Mouse (Mus musculus): ENCODE measurements around the gene Hoxa11. TPM values are rescaled to one million over a fixed set of nuclear protein-coding genes. Genes with fewer than 3 reads are reported as not detected.

The Hoxa11 gene
- polyA plus RNA-seq, 1 experiment, result not detected

GRCm38 (mm10) chr6:52227470-52228222 lies 18.0 kb downstream of the Hoxa11 start:
- 5% methylated on average over 11 of the region's 11 CpGs for WGBS
- H3K4me1 ChIP-seq (ENCODE audit: control insufficient read depth, insufficient read depth, low read length), result no peaks in the 10 kb centered on the region
- no peak overlapping the region for H3K27ac ChIP-seq (ENCODE audit: insufficient read depth, low read length)
- no peak overlapping the region for H3K4me3 ChIP-seq (replicated peaks; ENCODE audit: insufficient read depth, low read depth, low read length)
- TF ChIP-seq CTCF (IDR thresholded peaks at IDR 0.05; ENCODE audit: borderline replicate concordance, insufficient read depth, low read depth, low read length), result no peak
- no peak for TF ChIP-seq POLR2A (IDR thresholded peaks at IDR 0.05; ENCODE audit: borderline replicate concordance, insufficient read depth, low read length)
- peaks cover 11% of the 10 kb centered on the region; the same call in 1 of the 2 replicates for H3K27me3 ChIP-seq (ENCODE audit: control insufficient read depth, insufficient read depth, low read length)
- DNase-seq, result no peak

GRCm38 (mm10) chr6:52226569-52227257 lies 18.9 kb downstream of the Hoxa11 start:
- Histone ChIP-seq H3K4me1 (ENCODE audit: control insufficient read depth, insufficient read depth, low read length) (no peaks in the 10 kb centered on the region), H3K27me3 (ENCODE audit: control insufficient read depth, insufficient read depth, low read length) (peaks cover 8% of the 10 kb centered on the region; the same call in 1 of the 2 replicates), H3K4me3 (replicated peaks; ENCODE audit: insufficient read depth, low read depth, low read length) (no peak overlapping the region), H3K27ac (ENCODE audit: insufficient read depth, low read length) (no peak overlapping the region)
- WGBS, result 3% methylated on average over 26 of the region's 26 CpGs
- DNase-seq, result no peak
- TF ChIP-seq CTCF (IDR thresholded peaks at IDR 0.05; ENCODE audit: borderline replicate concordance, insufficient read depth, low read depth, low read length), result no peak
- no peak for TF ChIP-seq POLR2A (IDR thresholded peaks at IDR 0.05; ENCODE audit: borderline replicate concordance, insufficient read depth, low read length)

GRCm38 (mm10) chr6:52225612-52226568 lies 19.7 kb downstream of the Hoxa11 start:
- peaks cover 8% of the 10 kb centered on the region; the same call in 1 of the 2 replicates for H3K27me3 ChIP-seq (ENCODE audit: control insufficient read depth, insufficient read depth, low read length)

GRCm38 (mm10) chr6:52224895-52225611 lies 20.6 kb downstream of the Hoxa11 start:
- 2% methylated on average over 36 of the region's 36 CpGs for WGBS
- peaks cover 4% of the 10 kb centered on the region; the same call in 1 of the 2 replicates for H3K27me3 ChIP-seq (ENCODE audit: control insufficient read depth, insufficient read depth, low read length)

More at GRCm38 (mm10) chr6:52225612-52226568, 19.7 kb downstream of the Hoxa11 start:
- 4% methylated on average over 69 of the region's 69 CpGs for WGBS
- no peak for TF ChIP-seq CTCF (IDR thresholded peaks at IDR 0.05; ENCODE audit: borderline replicate concordance, insufficient read depth, low read depth, low read length)
- no peak for TF ChIP-seq POLR2A (IDR thresholded peaks at IDR 0.05; ENCODE audit: borderline replicate concordance, insufficient read depth, low read length)
- Histone ChIP-seq H3K4me1 (ENCODE audit: control insufficient read depth, insufficient read depth, low read length) (no peaks in the 10 kb centered on the region), H3K4me3 (replicated peaks; ENCODE audit: insufficient read depth, low read depth, low read length) (no peak overlapping the region), H3K27ac (ENCODE audit: insufficient read depth, low read length) (no peak overlapping the region)
- DNase-seq, result no peak

GRCm38 (mm10) chr6:52223939-52224760 lies 21.5 kb downstream of the Hoxa11 start:
- Histone ChIP-seq H3K27ac (ENCODE audit: insufficient read depth, low read length) (no peak overlapping the region), H3K4me1 (ENCODE audit: control insufficient read depth, insufficient read depth, low read length) (no peaks in the 10 kb centered on the region), H3K4me3 (replicated peaks; ENCODE audit: insufficient read depth, low read depth, low read length) (no peak overlapping the region), H3K27me3 (ENCODE audit: control insufficient read depth, insufficient read depth, low read length) (peaks cover 4% of the 10 kb centered on the region; the same call in 1 of the 2 replicates)
- no peak for DNase-seq
- TF ChIP-seq CTCF (IDR thresholded peaks at IDR 0.05; ENCODE audit: borderline replicate concordance, insufficient read depth, low read depth, low read length), result no peak
- TF ChIP-seq POLR2A (IDR thresholded peaks at IDR 0.05; ENCODE audit: borderline replicate concordance, insufficient read depth, low read length), result no peak
- 5% methylated on average over 24 of the region's 24 CpGs for WGBS

More at GRCm38 (mm10) chr6:52224895-52225611, 20.6 kb downstream of the Hoxa11 start:
- no peak overlapping the region for H3K4me3 ChIP-seq (replicated peaks; ENCODE audit: insufficient read depth, low read depth, low read length)
- no peaks in the 10 kb centered on the region for H3K4me1 ChIP-seq (ENCODE audit: control insufficient read depth, insufficient read depth, low read length)
- H3K27ac ChIP-seq (ENCODE audit: insufficient read depth, low read length), result no peak overlapping the region
- no peak for TF ChIP-seq CTCF (IDR thresholded peaks at IDR 0.05; ENCODE audit: borderline replicate concordance, insufficient read depth, low read depth, low read length)
- no peak for TF ChIP-seq POLR2A (IDR thresholded peaks at IDR 0.05; ENCODE audit: borderline replicate concordance, insufficient read depth, low read length)
- DNase-seq, result no peak

- Histone ChIP-seq H3K27ac (ENCODE audit: insufficient read depth, low read length) (no peak overlapping the region), H3K4me1 (ENCODE audit: control insufficient read depth, insufficient read depth, low read length) (no peaks in the 10 kb centered on the region), H3K4me3 (replicated peaks; ENCODE audit: insufficient read depth, low read depth, low read length) (no peak overlapping the region), H3K27me3 (ENCODE audit: control insufficient read depth, insufficient read depth, low read length) (peaks cover 4% of the 10 kb centered on the region; the same call in 1 of the 2 replicates)
- TF ChIP-seq POLR2A (IDR thresholded peaks at IDR 0.05; ENCODE audit: borderline replicate concordance, insufficient read depth, low read length) (no peak), CTCF (IDR thresholded peaks at IDR 0.05; ENCODE audit: borderline replicate concordance, insufficient read depth, low read depth, low read length) (no peak)
- no peak for DNase-seq
- 42% methylated on average over 13 of the region's 13 CpGs for WGBS
Measured at GRCm38 (mm10) chr6:52222729-52223128, 22.9 kb downstream of the Hoxa11 start.

All from cerebellum, adult 2 months (tissue).